Mouse (Mus musculus) ovary, postnatal 14 days (tissue): Measurements from ENCODE around the gene Camkk1.

Experiments used
- DNase-seq: peaks from one replicate; pipeline ENCODE4 v3.0.0; 2022; ENCODE audit warnings: low spot score

The Camkk1 gene

DNA sequence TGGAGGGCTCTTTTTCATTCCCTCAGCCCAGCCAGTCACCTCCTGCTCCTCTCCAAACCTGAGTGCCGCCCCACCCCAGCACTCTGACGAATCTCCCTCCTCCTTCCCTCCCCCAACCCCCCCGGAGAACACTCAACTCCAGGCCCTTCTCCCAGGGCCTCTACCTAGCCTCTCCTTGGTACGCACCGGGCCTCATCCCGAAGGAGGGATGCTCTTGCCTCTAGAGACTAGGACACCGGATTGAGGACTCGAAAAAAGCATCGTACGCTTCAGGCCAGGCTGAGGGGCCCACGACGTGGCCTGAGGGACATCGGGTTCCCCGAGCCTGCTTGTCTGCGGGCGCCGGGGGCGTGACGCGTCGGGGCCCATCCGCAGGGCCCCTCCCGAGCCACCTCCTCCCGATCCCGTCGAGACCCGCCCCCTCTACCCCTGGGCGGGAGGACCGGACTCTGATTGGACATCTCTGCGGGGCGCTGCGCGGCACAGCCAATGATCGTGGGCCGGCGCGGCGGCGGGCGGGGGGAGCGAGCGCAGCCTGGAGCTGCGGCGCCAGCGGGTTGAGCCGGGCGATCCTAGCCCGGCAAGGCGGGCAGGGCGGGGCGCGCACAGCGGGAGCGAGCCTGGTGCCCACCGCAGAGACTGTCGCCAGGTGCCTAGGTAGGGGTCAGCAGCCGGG lies at the start of gene Camkk1:
Gene Camkk1, plus strand, starts transcription at position 538 of the 676 bp plus-strand sequence.
- DNase-seq = peak; percentile 82

DNA sequence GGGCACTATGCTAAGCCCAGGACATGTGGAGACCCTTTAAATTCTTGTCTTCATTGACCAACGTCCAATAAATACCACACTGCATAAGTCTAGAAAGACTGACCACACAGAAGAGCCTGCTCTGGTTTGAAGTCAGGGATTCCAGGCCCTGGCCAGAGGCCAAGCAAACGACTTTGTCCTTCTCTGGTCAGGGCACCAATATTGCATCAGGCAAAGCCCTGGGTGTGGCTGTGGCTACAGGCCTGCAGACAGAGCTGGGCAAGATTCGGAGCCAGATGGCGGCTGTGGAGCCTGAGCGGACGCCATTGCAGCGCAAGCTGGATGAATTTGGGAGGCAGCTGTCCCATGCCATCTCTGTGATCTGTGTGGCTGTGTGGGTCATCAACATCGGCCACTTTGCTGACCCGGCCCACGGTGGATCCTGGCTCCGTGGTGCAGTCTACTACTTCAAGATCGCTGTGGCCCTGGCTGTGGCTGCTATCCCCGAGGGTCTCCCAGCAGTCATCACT lies 43.8 kb upstream of the Camkk1 start:
- no peak for DNase-seq

DNA sequence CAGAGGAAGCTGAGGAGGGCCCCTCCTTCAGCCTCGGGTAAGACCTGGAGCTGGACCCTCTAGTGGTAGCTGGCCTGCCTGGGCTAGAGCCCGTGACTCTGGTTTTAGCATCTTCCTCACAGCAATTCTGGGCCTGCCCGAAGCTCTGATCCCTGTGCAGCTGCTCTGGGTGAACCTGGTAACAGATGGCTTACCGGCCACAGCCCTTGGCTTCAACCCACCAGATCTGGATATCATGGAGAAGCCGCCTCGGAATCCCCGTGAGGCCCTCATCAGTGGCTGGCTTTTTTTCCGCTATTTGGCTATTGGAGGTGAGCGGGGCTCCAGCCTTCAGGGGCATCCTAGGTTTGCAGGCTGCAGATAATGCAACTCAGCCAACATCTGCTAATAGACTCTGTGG lies 36.3 kb upstream of the Camkk1 start:
- no peak for DNase-seq

DNA sequence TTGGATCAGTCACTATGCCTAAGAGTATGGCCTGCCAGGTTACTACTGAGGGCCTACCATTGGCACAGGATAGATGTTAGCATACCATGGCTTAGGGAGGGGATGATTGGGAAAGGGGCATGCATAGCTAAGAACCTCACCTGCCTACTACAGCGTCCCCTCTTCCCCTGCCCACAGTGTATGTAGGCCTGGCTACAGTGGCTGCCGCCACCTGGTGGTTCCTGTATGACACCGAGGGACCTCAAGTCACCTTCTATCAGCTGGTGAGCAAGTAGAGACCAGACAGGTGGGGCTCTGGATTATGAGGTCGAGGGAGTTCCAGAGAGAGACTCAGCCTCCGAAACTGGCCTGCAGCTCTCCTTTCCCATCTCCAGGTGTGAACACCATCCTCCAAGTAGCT lies 35.5 kb upstream of the Camkk1 start:
- DNase-seq = no peak

DNA sequence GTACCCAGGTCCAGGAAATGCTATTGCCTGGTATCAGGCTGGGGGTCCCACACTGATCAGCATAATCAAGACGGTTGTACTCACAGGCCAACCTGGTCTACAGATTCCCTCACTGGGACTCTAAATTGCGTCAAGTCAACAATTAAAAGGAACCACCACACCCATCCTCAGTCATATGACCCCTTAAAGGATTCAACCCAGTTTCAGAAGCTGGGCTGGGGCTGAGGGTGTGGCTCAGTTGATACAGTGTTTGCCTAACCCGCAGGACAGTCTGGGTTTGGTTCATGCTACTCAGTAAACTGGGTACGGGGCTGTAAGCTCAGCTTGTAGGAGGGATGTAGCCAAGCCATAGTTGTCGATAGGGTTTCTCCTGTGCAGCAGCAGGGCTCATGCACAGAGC lies 32.1 kb upstream of the Camkk1 start:
- no peak for DNase-seq

DNA sequence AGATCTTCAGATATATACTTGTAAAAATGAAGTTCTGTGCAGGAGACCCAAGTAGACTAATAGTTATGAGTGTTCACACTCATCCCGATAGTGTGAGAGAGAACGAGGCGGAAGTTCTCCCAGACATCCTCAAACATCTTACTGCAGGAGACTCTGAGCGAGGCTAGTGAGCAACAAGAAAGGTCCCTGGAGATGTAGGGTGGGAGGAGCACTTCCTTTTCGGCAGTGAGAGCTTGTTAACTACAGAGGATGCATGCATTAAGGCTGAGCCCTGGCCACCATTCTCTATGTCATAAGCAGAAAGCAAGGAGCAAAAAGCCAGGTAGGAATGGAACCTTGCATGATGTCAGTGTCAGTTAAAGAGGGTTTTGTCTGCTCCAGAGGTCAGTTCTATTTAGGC lies 31.6 kb upstream of the Camkk1 start:
- DNase-seq = no peak

DNA sequence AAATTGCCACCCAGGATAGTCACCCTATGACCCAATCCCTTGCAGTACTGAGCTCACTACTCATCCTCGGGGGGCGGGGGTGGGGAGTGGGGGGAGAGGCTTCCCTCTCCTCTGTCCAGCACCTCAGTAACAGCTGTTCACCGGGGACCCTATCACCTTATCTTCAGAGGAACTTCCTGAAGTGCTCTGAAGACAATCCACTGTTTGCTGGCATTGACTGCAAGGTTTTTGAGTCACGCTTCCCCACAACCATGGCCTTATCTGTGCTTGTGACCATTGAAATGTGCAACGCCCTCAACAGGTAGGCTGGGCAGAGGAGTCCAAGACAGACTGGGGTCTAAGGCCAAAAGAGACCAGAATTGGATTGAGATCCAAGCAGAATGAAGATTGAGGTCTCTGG lies 31.0 kb upstream of the Camkk1 start:
- DNase-seq = no peak

DNA sequence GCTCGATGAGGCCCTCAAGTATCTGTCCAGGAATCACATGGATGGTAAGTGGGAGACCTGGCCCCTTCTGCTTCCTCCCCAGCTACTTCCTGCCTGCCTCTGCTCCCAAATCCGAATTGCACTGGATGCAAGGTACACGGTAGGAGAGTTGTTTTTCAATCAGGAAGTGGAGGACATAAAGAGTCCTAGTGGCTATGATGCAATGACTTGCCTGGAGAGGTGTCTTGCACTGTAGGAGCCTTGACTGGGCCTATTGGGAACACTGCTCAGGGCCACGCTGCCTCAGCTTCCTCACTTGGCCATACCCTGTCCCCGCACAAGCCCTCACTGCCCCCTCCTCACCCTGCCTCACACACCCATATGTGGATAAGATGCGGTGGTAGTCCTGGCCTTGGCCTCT lies 29.8 kb upstream of the Camkk1 start:
- no peak for DNase-seq

DNA sequence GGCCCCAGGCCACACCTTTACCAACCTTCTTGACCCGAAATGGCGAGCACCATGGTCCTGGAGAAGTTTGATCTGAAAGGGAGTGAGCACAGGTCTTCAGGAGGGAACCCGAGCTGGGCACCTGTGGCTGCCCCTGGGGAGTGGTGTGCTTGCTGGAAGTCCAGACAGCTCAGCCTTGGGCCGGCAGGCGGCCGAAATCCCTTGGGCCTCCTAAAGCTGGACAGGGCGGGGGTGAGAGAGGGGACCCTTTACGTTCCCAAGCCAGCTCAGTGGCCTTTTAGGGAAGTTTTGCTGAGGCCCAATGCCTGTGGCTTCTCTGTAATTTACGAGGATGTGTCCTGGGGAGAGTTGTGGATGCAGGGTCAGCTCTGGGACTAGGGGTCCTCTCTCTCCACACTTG lies 28.1 kb upstream of the Camkk1 start:
- DNase-seq = no peak

DNA sequence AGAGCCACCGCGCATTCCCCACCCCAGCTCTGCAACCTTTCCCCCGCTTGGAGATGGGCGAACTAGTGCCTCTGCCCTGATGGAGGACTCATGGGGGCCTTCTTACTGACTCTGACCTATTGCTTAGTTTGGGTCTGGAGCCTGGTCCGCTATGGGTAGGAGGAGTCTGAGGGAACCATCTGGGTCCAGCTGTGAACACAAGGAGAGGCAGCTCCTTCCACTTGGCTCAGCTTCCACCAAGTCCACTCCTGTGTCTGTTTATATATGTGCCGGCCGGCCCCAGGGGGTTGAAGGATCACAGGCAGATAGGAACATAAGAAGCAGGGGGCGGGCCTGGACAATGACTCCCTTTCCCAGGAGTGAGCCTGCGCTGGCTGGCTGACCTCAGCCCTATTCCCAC lies 26.8 kb upstream of the Camkk1 start:
- no peak for DNase-seq

DNA sequence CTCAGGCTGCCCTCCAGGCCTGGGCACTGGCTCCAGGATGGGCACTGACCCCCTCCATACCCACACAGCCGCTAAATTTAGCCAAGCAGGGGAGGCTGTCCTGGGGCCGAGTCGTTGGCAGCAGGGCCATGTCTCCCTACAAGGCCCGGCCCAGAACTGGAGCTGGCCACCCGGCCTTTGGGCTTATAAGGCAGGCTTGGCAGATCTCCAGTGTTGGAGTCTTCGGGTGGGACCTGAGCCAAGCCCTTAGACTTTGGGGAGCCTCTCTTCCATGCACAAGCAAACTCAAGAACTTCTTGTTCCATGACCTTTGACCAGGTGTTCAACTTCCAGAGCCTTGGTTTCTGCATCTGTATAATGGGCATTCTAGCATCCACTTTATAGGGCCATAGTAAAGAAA lies 22.5 kb upstream of the Camkk1 start:
- DNase-seq = no peak

DNA sequence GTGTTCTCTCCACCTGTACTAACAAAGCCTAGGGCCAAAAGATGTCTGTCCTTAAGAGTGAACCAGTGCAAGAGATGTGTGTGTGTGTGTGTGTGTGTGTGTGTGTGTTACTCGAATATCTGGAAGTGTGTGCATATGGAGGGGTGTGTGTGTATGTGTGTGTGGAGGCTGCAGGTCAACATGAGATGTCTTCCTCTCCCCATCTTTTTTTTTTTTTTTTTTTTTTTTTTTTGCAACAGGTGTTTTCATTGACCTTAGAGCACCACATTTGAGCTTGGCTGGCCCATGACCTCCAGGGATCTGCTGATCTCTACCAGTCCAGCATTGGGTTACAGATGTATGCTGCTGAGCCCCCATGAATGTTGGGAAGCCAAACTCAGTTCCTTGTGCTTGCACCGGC lies 22.0 kb upstream of the Camkk1 start:
- DNase-seq = no peak

DNA sequence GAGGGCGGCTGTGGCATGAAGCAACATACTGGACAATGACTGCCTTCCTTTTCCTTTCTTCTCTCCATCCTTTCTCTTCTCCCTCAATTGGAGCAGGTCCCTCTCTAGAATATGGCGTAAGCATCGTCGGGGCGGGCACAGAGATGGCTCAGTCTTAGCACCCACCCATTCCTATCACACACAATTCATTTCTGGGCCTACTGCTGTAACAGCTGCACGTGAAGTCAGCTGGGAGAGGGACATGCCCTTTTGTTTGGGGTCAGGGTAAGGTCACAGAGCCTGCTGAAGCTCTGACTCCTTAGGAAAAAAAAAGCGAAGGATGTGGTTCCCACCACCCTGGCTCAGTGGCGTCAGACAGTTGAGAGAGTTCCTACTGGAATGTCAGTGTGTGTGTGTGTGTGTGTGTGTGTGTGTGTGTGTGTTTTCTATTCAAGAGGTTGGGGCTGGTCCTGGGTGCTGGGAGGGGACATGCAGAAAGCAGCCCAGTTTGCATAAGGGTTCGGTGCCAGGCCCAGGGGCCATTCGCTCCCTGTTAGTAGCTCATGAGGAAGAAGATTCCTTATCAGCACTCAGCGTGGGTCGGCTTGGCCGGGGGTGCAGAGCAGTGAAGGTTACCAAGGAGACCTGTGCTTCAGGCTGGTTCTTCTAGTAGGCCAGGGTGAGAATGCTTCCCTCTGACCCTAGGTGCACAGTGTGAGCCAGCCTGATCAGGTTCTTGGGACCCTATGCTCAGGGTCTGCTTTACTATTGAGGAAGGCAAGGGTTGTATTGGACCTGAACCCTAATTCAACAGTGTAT lies 21.1 kb upstream of the Camkk1 start:
- DNase-seq = no peak

DNA sequence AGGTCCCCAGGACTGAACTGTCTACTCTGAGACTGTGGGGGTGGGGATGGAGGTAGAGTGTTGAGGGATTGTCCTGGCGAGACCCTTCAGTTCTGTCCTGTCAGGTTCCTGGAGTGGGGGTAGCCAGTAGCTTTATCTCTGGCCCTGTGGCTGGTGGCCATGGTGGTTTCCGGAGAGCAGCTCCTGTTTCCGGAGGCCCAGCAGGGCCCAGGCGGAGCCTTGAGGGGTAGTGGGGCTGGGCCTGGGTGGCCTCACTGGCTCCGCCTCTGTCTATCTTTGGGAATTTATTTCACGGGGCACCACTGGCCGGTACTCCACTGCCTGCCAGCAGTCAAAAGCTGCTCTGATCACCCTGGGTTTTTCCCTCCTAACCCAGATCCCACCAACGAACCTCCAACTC lies 20.0 kb upstream of the Camkk1 start, which contains the start of gene P2rx1:
Gene P2rx1, plus strand, starts transcription at position 333 of the 400 bp plus-strand sequence.
- no peak for DNase-seq

DNA sequence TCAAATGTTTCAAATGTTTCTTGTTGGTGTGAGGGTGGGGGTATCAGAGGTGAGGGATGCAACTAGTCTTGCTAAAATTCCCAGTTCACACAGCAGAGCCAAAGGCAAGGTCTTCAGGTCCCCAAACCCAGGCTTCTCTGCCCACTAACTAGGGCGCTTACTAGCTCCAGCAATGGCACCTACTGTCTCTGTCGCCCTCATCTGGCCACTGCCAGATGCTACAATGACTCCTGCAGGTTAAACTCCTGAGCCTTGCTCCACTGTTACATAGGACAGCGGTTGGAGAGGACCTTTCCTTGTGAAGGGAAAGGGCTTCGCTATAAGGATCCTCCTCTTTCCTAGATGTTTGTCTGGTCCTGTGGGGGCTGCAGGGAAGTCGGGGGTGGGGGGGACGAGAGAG lies 17.8 kb upstream of the Camkk1 start:
- peak; percentile 65 for DNase-seq

DNA sequence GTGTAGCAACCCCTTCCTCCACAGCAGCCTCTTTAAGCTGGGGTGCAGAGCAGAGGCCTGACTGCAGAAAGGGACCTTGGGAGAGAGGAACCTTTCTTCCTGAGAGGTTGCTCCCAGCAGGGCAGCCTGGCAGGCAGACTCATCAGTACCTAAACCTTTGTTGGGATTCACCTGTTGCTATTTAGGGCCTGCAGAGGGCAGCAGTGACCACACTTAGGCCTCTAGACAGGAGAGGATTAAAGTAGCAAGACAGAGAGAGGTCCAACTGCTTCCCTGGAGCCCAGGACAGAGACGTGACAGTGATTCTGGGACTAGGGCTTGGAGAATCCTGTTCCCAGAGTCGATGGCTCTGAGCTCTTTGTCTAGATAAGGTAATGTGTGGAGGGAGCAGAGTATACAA lies 12.4 kb upstream of the Camkk1 start:
- peak; percentile 33 for DNase-seq

DNA sequence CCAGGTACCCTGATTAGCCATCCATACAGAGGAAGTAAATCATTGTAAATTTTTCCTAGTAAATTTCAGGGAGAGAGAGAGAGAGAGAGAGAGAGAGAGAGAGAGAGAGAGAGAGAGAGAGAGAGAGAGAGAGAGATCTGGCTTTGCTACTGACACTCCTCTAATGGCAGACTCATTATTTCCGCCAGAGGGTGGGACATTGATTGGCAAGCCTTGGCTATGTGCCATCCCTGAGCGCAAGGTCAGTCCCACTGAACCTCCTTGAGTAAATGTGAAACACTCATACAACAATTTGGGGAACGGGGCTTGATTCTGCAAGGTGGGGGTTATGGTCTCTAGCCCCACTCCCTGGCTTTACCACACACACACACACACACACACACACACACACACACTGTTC lies 11.7 kb upstream of the Camkk1 start:
- no peak for DNase-seq

DNA sequence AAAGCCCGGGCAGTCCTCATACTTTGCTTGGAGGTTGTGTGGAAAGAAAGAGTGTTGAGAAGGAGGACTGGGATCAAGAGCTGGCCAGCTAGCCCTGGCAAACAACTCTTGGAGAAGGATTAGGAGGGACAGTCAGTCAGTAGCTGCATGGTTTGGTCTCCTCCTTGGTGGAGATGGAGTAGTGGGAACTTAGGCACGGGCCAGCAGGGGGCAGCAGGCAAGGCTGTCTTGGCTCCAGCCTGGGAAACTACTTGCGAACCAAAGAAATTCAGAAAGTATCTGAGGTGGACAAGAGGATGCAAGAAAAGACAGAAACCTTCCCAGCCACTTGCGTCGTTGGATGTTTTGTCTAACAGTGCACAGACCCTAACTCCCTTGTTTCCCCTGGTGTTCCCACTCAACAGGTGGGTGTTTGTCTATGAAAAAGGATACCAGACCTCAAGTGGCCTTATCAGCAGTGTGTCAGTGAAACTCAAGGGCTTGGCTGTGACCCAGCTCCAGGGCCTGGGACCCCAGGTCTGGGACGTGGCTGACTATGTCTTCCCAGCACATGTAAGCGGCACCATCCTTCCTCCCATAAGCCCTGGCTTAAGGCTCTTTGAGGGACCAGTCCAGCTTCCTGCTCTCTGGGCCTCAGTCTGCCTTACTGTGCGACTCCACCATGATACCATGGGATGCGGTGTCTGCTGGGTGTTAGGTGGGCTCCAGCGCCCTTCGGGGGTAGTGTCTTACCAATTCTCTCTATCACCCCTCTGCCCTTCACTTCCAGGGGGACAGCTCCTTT lies 10.9 kb upstream of the Camkk1 start:
- DNase-seq = peak; percentile 41

DNA sequence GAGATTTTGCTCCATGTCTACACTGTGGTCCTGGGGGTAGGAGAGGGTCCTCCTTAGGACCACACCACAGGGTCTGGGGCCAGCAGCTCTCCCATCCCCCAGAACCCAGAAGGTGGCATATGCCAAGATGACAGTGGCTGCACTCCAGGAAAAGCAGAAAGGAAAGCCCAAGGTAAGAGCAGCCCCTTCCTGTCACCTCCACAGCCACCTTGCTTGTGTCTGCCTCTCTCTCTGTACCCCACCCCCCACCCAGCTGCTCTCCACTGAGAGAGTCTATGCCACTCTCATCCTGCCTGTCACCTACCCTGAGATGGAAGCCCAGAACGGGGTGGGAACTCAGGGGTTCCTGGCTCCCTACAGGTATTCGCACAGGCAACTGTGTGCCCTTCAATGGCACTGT lies 10.0 kb upstream of the Camkk1 start:
- no peak for DNase-seq

DNA sequence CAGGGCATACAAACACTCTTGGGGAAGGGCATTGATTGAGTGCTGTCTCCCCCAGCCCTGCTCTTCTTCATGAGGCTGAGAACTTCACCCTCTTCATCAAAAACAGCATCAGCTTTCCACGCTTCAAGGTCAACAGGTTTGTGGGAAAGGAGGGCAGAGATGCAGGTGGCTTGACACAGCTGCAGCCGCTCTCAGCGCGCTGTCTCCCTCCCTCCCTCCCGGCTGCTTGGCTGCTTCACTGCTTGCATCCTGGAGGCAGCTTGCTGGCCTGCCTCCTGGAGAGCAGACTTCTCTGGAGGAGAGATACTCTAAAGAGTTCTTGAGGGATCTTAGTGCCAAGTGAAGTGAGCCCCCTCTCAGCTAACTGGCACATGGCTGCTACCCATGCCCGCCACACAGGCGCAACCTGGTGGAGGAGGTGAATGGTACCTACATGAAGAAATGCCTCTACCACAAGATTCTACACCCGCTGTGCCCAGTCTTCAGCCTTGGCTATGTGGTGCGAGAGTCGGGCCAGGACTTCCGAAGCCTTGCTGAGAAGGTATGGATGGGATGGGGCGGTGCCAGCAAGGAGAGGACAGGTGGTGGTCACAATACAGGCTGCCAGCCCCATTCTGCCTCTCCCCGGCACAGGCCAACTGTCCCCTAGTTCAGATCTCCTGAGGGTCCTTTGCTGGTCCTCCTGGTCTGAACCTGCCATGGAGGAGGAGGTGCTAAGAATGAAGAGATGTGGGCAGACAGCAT lies 9.1 kb upstream of the Camkk1 start:
- DNase-seq = no peak

DNA sequence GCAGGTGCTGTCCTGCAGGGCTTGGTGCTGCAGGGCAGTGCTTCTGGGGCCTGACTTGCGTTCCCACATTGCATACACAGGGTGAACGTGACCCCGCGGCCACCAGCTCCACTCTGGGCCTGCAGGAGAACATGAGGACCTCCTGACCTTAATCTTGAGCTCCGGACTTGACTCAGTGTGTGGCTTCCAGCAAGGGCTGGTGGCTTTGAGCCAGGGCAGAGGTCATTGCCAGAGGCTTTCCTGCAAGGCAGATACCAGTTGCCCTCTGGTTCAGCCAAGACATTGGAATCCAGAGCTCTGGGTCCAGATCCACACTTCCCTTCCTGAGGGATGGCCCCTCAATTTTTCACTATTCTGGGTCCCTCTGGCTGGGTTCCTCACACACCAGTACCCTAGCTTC lies 4.8 kb upstream of the Camkk1 start:
- DNase-seq = no peak

DNA sequence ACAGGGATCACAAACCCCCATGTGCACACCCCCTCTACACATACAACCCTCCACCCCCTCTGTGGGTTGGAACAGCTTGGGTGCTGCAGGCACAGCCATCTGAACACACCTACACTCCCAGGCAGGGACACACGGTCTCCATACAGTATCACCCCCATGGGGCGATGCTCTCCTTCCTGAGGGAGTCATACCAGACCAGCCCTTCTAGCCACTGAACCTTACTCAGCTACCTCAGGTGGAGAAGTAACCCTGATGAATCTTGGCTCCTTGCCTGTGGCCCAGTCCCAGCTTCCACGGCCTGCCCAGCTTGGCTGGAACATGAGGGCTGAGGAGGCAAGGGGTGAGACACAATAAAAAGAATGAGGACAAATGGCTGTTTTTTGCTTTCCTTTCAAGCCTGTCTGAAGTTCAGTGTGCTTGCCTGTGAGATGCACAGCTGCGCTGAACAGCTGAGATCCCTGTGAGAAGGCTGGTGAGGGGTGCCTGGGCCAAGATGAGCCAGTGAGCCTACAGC lies 3.9 kb upstream of the Camkk1 start:
- DNase-seq = no peak
